Comparison of ENCODE assay signal across 8 mouse cellular contexts in genomic region chr8:46739003-46739949, GRCm38 (mm10). TPM values are rescaled to one million over a fixed set of nuclear protein-coding genes. Genes with fewer than 3 reads are reported as not detected.
DNase-seq lines count a peak whose midpoint lies in the region; TF ChIP-seq lines count a peak whose summit lies in the region.

TSS of gene Irf2 (plus strand) at chr8:46739732.

- no peaks in the 10 kb centered on the region for H3K36me3 ChIP-seq in C2C12 (ENCODE audit: control insufficient read depth, insufficient read depth)

- peaks cover 43% of the 10 kb centered on the region for H3K79me3 ChIP-seq in C2C12 (ENCODE audit: low read depth)

- H3K27ac ChIP-seq in bone marrow macrophage, adult 2 months (ENCODE audit: insufficient read depth, low read depth, low read length): peak within 1 kb of the TSS; percentile 89
- peak within 1 kb of the TSS; percentile 96 for H3K27ac ChIP-seq in embryonic fibroblast, embryonic 13.5 days (ENCODE audit: insufficient read depth, low read length)

- peak; percentile 91 to 92 for DNase-seq in heart, adult 9 months (ENCODE audit: low spot score in 2 of 2)
- DNase-seq in kidney, adult 9 months: peak; percentile 92
- peak; percentile 92 for DNase-seq in liver
- DNase-seq in monocyte, adult 2 months (ENCODE audit: low read depth in 1 of 2, low spot score in 2 of 2): peak; percentile 90
- peak; percentile 76 to 83 for DNase-seq in spleen, postnatal 14 days (ENCODE audit: low spot score in 2 of 2)

- TF ChIP-seq POLR2A in bone marrow macrophage, adult 2 months (IDR thresholded peaks at IDR 0.05; ENCODE audit: borderline replicate concordance, low read depth, low read length): no peak
- peak; percentile 80 for TF ChIP-seq POLR2A in embryonic fibroblast, embryonic 13.5 days (IDR thresholded peaks at IDR 0.05; ENCODE audit: low read depth, low read length)

- H3K4me3 ChIP-seq in C2C12 (ENCODE audit: insufficient read depth, poor library complexity, severe bottlenecking): peak within 1 kb of the TSS; percentile 72
- H3K4me3 ChIP-seq in bone marrow macrophage, adult 2 months (ENCODE audit: insufficient read depth, low read length): peak within 1 kb of the TSS; percentile 99
- H3K4me3 ChIP-seq in embryonic fibroblast, embryonic 13.5 days (ENCODE audit: insufficient read depth, low read length): peak within 1 kb of the TSS; percentile 89

- H3K4me1 ChIP-seq in bone marrow macrophage, adult 2 months (ENCODE audit: control insufficient read depth, insufficient read depth, low read length): peaks cover 14% of the 10 kb centered on the region
- no peaks in the 10 kb centered on the region for H3K4me1 ChIP-seq in embryonic fibroblast, embryonic 13.5 days (ENCODE audit: control insufficient read depth, insufficient read depth, low read length)

- H3K27me3 ChIP-seq in C2C12 (ENCODE audit: control insufficient read depth, insufficient read depth, insufficient read length): no peaks in the 10 kb centered on the region

- peak within 1 kb of the TSS; percentile 89 for H3ac ChIP-seq in C2C12 (ENCODE audit: control insufficient read depth, insufficient read length, low read depth)

- peaks cover 48% of the 10 kb centered on the region for H3K79me2 ChIP-seq in C2C12 (ENCODE audit: control insufficient read depth, insufficient read depth)

- TF ChIP-seq CTCF in C2C12 (IDR thresholded peaks at IDR 0.05; ENCODE audit: control insufficient read depth, insufficient read depth, insufficient read length): no peak
- TF ChIP-seq CTCF in bone marrow macrophage, adult 2 months (IDR thresholded peaks at IDR 0.05; ENCODE audit: low read depth, low read length): no peak
- no peak for TF ChIP-seq CTCF in embryonic fibroblast, embryonic 13.5 days (IDR thresholded peaks at IDR 0.05; ENCODE audit: borderline replicate concordance, insufficient read depth, low read length)

TF ChIP-seq in C2C12, 6 proteins besides CTCF, POLR2A, EP300 and RAD21:
- TF ChIP-seq CEBPB (IDR thresholded peaks at IDR 0.05; ENCODE audit: low read depth) (peak; percentile 86), FOSL1 (IDR thresholded peaks at IDR 0.05; ENCODE audit: insufficient read depth, low read length, poor library complexity, severe bottlenecking) (no peak)

RNA-seq across cellular contexts. Expression of gene Irf2, which starts in this region (rescaled TPM):
- polyA plus RNA-seq in C2C12 (2012; fragmentation: generic; extraction: Trizol): 7.6 TPM
- 107 and 110 TPM in 2 replicates for polyA plus RNA-seq in bone marrow macrophage, adult 2 months (2012; ENCODE audit: insufficient read depth, insufficient read length, missing spikeins)
- 33.0 and 33.2 TPM in 2 replicates for polyA plus RNA-seq in embryonic fibroblast, embryonic 13.5 days (2011; ENCODE audit: insufficient read length, low read depth, missing spikeins)

Comparison
In these comparisons a context has a peak if more than half of its experiments do, and no peak if none do; other contexts are left out.
1. Peak in every context shown above with its lines: DNase-seq, H3K4me3 ChIP-seq and H3K27ac ChIP-seq.